Mouse (Mus musculus) small intestine, adult 2 months (tissue): ENCODE data around the gene Sox6. TPM values are rescaled to one million over a fixed set of nuclear protein-coding genes. Genes with fewer than 3 reads are reported as not detected.

ENCODE experiments used
- H3K27ac ChIP-seq: fragments of 200-500 bp; 2 replicates; pipeline ENCODE4 v1.5.1; 2012; ENCODE audit warnings: low read depth, low read length, control low read depth, inconsistent platforms; ENCODE audit not compliant: insufficient read depth
- H3K27me3 ChIP-seq: fragments of 200-500 bp; 2 replicates; pipeline ENCODE4 v1.6.1; 2012; ENCODE audit warnings: mild to moderate bottlenecking, moderate library complexity, low read length, inconsistent platforms; ENCODE audit not compliant: control insufficient read depth, insufficient read depth
- H3K36me3 ChIP-seq: fragments of 200-500 bp; 2 replicates; pipeline ENCODE4 v1.6.1; 2012; ENCODE audit warnings: mild to moderate bottlenecking, low read length, control low read depth, inconsistent platforms; ENCODE audit not compliant: control insufficient read depth, insufficient read depth
- H3K4me1 ChIP-seq: fragments of 200-500 bp; 2 replicates; pipeline ENCODE4 v1.6.1; 2012; ENCODE audit warnings: low read length, inconsistent platforms, mixed read lengths; ENCODE audit not compliant: control insufficient read depth, insufficient read depth, insufficient read length
- H3K4me3 ChIP-seq: fragments of 200-500 bp; 2 replicates; pipeline ENCODE4 v1.5.1; 2012; ENCODE audit warnings: low read depth, mild to moderate bottlenecking, control low read depth, inconsistent platforms, low read length, moderate library complexity
- CTCF ChIP-seq: fragments of 200-500 bp; IDR thresholded peaks from 2 replicates; pipeline ENCODE4 v1.5.1; 2012; ENCODE audit warnings: low read depth, mild to moderate bottlenecking, control low read depth, inconsistent platforms, low read length, moderate library complexity, mixed read lengths; ENCODE audit not compliant: insufficient replicate concordance, insufficient read length; ENCODE audit errors: extremely low read depth
- POLR2A ChIP-seq: fragments of 200-500 bp; IDR thresholded peaks from 2 replicates; pipeline ENCODE4 v1.6.1; 2012; ENCODE audit warnings: low read depth, mild to moderate bottlenecking, control low read depth, inconsistent platforms, low read length, moderate library complexity
- WGBS: fragments of 180-500 bp; shearing (Covaris S2); methylation state at CpG from one replicate; pipeline ENCODE4 v1.1.7; 2018; 5-methylcytosine and 5-hydroxymethylcytosine counted together
- polyA plus RNA-seq: library from polyadenylated mRNA; depleted of rRNA; stranded (reverse); fragments of >200 nt; gene quantifications from 2 replicates; pipeline ENCODE4 v1.2.3, GENCODE M21; 2012

The Sox6 gene
- polyA plus RNA-seq, 1 experiment = 17.6 TPM

DNA sequence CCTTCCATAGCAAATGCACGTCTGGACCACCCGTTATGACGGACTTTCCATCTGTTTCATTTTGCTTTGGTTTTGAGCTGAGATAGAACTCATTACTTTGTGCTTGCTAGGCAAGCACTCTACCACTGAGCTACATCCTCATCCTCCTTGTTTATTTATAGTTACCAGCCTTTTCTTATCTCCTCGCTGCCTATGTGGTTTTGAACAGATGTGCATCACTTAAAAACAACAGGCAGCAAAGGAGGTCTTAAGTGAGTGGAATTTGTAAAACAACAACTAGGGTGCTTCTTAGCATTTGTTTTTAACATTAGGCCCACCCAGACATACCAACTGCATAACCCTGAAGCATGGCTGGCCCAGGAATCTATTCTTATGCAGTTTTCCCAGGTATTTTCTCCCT is 86.9 kb downstream of the Sox6 start:
- Histone ChIP-seq H3K27ac (no peak overlapping the region), H3K4me3 (no peak overlapping the region), H3K27me3 (no peaks in the 10 kb centered on the region), H3K36me3 (no peaks in the 10 kb centered on the region), H3K4me1 (no peaks in the 10 kb centered on the region)
- WGBS = 86% methylated on average over 4 of the region's 4 CpGs
- TF ChIP-seq POLR2A (no peak), CTCF (no peak)

GRCm38 (mm10) chr7:115947916-115948315 is 90.7 kb downstream of the Sox6 start:
- H3K4me3 ChIP-seq = no peak overlapping the region
- WGBS = 23% methylated on average over 2 of the region's 2 CpGs
- H3K27me3 ChIP-seq = no peaks in the 10 kb centered on the region
- no peaks in the 10 kb centered on the region for H3K36me3 ChIP-seq
- no peaks in the 10 kb centered on the region for H3K4me1 ChIP-seq
- no peak for TF ChIP-seq POLR2A
- TF ChIP-seq CTCF = no peak
- H3K27ac ChIP-seq = no peak overlapping the region

GRCm38 (mm10) chr7:115946559-115946958 is 92.0 kb downstream of the Sox6 start:
- H3K27ac ChIP-seq = no peak overlapping the region
- H3K4me1 ChIP-seq = no peaks in the 10 kb centered on the region
- TF ChIP-seq CTCF (no peak), POLR2A (no peak)
- no peaks in the 10 kb centered on the region for H3K36me3 ChIP-seq
- no peaks in the 10 kb centered on the region for H3K27me3 ChIP-seq
- 93% methylated on average over 12 of the region's 12 CpGs for WGBS
- no peak overlapping the region for H3K4me3 ChIP-seq

DNA sequence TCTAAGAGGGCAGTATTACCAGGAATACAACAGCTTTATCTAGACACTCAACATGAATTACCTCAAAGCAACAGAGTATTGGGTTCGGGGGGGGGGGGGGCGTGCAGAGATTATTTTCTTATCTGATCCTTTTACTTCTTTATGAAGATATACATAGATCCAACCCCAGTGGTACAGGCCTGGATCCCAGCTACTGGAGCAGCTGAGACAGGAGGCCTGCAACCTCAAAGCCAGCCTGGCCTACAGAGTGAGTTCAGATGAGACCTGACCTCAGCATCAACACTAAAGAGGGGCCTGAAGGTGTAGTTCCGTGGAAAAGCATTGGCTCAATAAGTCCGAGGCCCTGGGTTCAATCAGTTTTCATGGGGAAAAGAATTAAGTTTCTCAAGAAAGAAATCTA is 93.1 kb downstream of the Sox6 start:
- 82% methylated on average over 4 of the region's 4 CpGs for WGBS
- no peak overlapping the region for H3K4me3 ChIP-seq
- no peak for TF ChIP-seq CTCF
- H3K4me1 ChIP-seq = no peaks in the 10 kb centered on the region
- H3K36me3 ChIP-seq = no peaks in the 10 kb centered on the region
- no peaks in the 10 kb centered on the region for H3K27me3 ChIP-seq
- no peak overlapping the region for H3K27ac ChIP-seq

GRCm38 (mm10) chr7:115944250-115944649 is 94.3 kb downstream of the Sox6 start:
- no peaks in the 10 kb centered on the region for H3K4me1 ChIP-seq
- WGBS = 59% methylated on average over 5 of the region's 5 CpGs
- no peaks in the 10 kb centered on the region for H3K27me3 ChIP-seq
- TF ChIP-seq POLR2A (no peak), CTCF (no peak)
- H3K36me3 ChIP-seq = no peaks in the 10 kb centered on the region
- H3K27ac ChIP-seq = no peak overlapping the region
- no peak overlapping the region for H3K4me3 ChIP-seq

GRCm38 (mm10) chr7:115941766-115942165 is 96.8 kb downstream of the Sox6 start:
- Histone ChIP-seq H3K27ac (no peak overlapping the region), H3K4me1 (no peaks in the 10 kb centered on the region), H3K36me3 (no peaks in the 10 kb centered on the region), H3K4me3 (no peak overlapping the region), H3K27me3 (no peaks in the 10 kb centered on the region)
- 56% methylated on average over 6 of the region's 6 CpGs for WGBS
- TF ChIP-seq POLR2A = no peak
- TF ChIP-seq CTCF = no peak

GRCm38 (mm10) chr7:115939292-115939691 is 99.3 kb downstream of the Sox6 start:
- H3K36me3 ChIP-seq = no peaks in the 10 kb centered on the region
- no peak overlapping the region for H3K4me3 ChIP-seq
- no peak overlapping the region for H3K27ac ChIP-seq
- TF ChIP-seq CTCF (no peak), POLR2A (no peak)
- no peaks in the 10 kb centered on the region for H3K4me1 ChIP-seq
- no peaks in the 10 kb centered on the region for H3K27me3 ChIP-seq
- WGBS = 88% methylated on average over 5 of the region's 5 CpGs

GRCm38 (mm10) chr7:115936908-115937307 is 101.7 kb downstream of the Sox6 start:
- H3K27ac ChIP-seq = no peak overlapping the region
- H3K27me3 ChIP-seq = no peaks in the 10 kb centered on the region
- H3K4me3 ChIP-seq = no peak overlapping the region
- TF ChIP-seq POLR2A (no peak), CTCF (no peak)
- WGBS = 79% methylated on average over 1 of the region's 1 CpGs
- no peaks in the 10 kb centered on the region for H3K4me1 ChIP-seq
- H3K36me3 ChIP-seq = no peaks in the 10 kb centered on the region

GRCm38 (mm10) chr7:115915338-115915737 is 123.3 kb downstream of the Sox6 start:
- Histone ChIP-seq H3K27me3 (no peaks in the 10 kb centered on the region), H3K4me3 (no peak overlapping the region), H3K4me1 (no peaks in the 10 kb centered on the region), H3K27ac (no peak overlapping the region), H3K36me3 (no peaks in the 10 kb centered on the region)
- no peak for TF ChIP-seq POLR2A
- no peak for TF ChIP-seq CTCF
- WGBS = 87% methylated on average over 1 of the region's 1 CpGs
